Mouse (Mus musculus): Measurements from ENCODE around the gene Gm9736.

- no peak for TF ChIP-seq POLR2A (IDR thresholded peaks at IDR 0.05; ENCODE audit: low read depth, low read length)
- no peak for TF ChIP-seq CTCF (IDR thresholded peaks at IDR 0.05; ENCODE audit: borderline replicate concordance, insufficient read depth, low read length)
These were observed 18.6 kb upstream of the Gm9736 start for GRCm38 (mm10) chr10:77769727-77770126.
